Mouse (Mus musculus): ENCODE data around the gene Mrpl53.

The Mrpl53 gene

GRCm38 (mm10) chr6:83153485-83153884 lies 44.6 kb downstream of the Mrpl53 start:
- DNase-seq: no peak

GRCm38 (mm10) chr6:83155552-83156238 lies 46.9 kb downstream of the Mrpl53 start:
- DNase-seq: peak; percentile 61 to 65

GRCm38 (mm10) chr6:83156259-83156684 lies 47.4 kb downstream of the Mrpl53 start, which contains the start of the genes Wdr54 and 1700003E16Rik:
TSS of gene Wdr54 (minus strand) at chr6:83156397.
TSS of gene 1700003E16Rik (plus strand) at chr6:83156404.
- DNase-seq: peak; percentile 92 to 94

- peak; percentile 70 to 74 for DNase-seq
Measured at GRCm38 (mm10) chr6:83159456-83159855, 50.6 kb downstream of the Mrpl53 start.
